In genomic region chr9:99357921-99358692, GRCm38 (mm10) we compare ENCODE assay signal across 9 mouse cellular contexts. TPM values are rescaled to one million over a fixed set of nuclear protein-coding genes. Genes with fewer than 3 reads are reported as not detected.
DNase-seq lines count a peak whose midpoint lies in the region; ATAC-seq and TF ChIP-seq lines count a peak whose summit lies in the region.
"Had no signal": no experiment of that assay in that cellular context is flagged by ENCODE, and none has a peak within 500 bp of the region (broad histone marks: within the 10 kb centered on the region; RNA-seq: fewer than 3 reads in every experiment).

Gene Esyt3, minus strand, starts transcription at chr9:99358557.

- intact Hi-C loops in heart, adult 2 months (cut with DNase I) = no loop called here

- no peak within 1 kb of the TSS for H3K9ac ChIP-seq in heart, adult 2 months (ENCODE audit: low read depth, low read length)
- H3K9ac ChIP-seq in heart, embryonic 13.5 days = peak within 1 kb of the TSS; percentile 71
- 0 out of 2 replicates have a peak within 1 kb of the TSS, but pooled peaks have one; percentile 18 for H3K9ac ChIP-seq in kidney, postnatal 0 days (ENCODE audit: low read depth, low read length)
- H3K9ac ChIP-seq in lung, embryonic 16.5 days (ENCODE audit: low read length) = peak within 1 kb of the TSS; percentile 56

- H3K27me3 ChIP-seq in heart, adult 2 months (ENCODE audit: control insufficient read depth, insufficient read depth, low read length) = peaks cover 15% of the 10 kb centered on the region
- H3K27me3 ChIP-seq in heart, embryonic 13.5 days (replicated peaks) = peaks cover 85% of the 10 kb centered on the region
- peaks cover 22% of the 10 kb centered on the region for H3K27me3 ChIP-seq in kidney, postnatal 0 days (ENCODE audit: insufficient read depth, low read length)
- H3K27me3 ChIP-seq in lung, embryonic 16.5 days (ENCODE audit: control insufficient read depth, insufficient read depth, low read depth, low read length) = peaks cover 33% of the 10 kb centered on the region
- H3K27me3 ChIP-seq in thymus, adult 2 months (ENCODE audit: control insufficient read depth, insufficient read depth, low read length) = peaks cover 6% of the 10 kb centered on the region; the same call in 1 of the 2 replicates

- TF ChIP-seq CTCF in heart, adult 2 months (IDR thresholded peaks at IDR 0.05) = no peak
- no peak for TF ChIP-seq CTCF in kidney, postnatal 0 days (IDR thresholded peaks at IDR 0.05; ENCODE audit: low read depth)
- no peak for TF ChIP-seq CTCF in thymus, adult 2 months (IDR thresholded peaks at IDR 0.05; ENCODE audit: borderline replicate concordance, control insufficient read depth, extremely low read depth, insufficient read depth, low read length, poor library complexity)

- WGBS in heart, adult 2 months = 1% methylated on average over 66 of the region's 66 CpGs
- WGBS in heart, embryonic 13.5 days = under 1% methylated on average over 66 of the region's 66 CpGs
- under 1% methylated on average over 66 of the region's 66 CpGs for WGBS in kidney, postnatal 0 days
- under 1% methylated on average over 62 of the region's 66 CpGs for WGBS in lung, embryonic 16.5 days
- 3% methylated on average over 66 of the region's 66 CpGs for WGBS in thymus, adult 2 months

- no peak within 1 kb of the TSS for H3K27ac ChIP-seq in heart, adult 2 months
- no peak within 1 kb of the TSS for H3K27ac ChIP-seq in heart, embryonic 13.5 days (replicated peaks)
- H3K27ac ChIP-seq in kidney, postnatal 0 days = no peak within 1 kb of the TSS
- H3K27ac ChIP-seq in lung, embryonic 16.5 days (ENCODE audit: low read length) = no peak within 1 kb of the TSS
- no peak within 1 kb of the TSS for H3K27ac ChIP-seq in thymus, adult 2 months (ENCODE audit: control insufficient read depth, insufficient read depth, low read length)

- TF ChIP-seq EP300 in heart, adult 2 months (IDR thresholded peaks at IDR 0.05; ENCODE audit: insufficient read depth, low read depth, low read length) = no peak

- H3K4me3 ChIP-seq in heart, adult 2 months = peak within 1 kb of the TSS; percentile 16; the same call in 1 of the 2 replicates
- H3K4me3 ChIP-seq in heart, embryonic 13.5 days = peak within 1 kb of the TSS; percentile 56
- peak within 1 kb of the TSS; percentile 37 for H3K4me3 ChIP-seq in kidney, postnatal 0 days (replicated peaks; ENCODE audit: low read depth, low read length)
- peak within 1 kb of the TSS; percentile 51 for H3K4me3 ChIP-seq in lung, embryonic 16.5 days (ENCODE audit: low read length)
- H3K4me3 ChIP-seq in thymus, adult 2 months (ENCODE audit: control insufficient read depth, insufficient read depth, low read length) = no peak within 1 kb of the TSS

- peak within 1 kb of the TSS; percentile 92 for H3K4me2 ChIP-seq in heart, embryonic 13.5 days
- H3K4me2 ChIP-seq in kidney, postnatal 0 days (ENCODE audit: low read length) = peak within 1 kb of the TSS; percentile 74
- H3K4me2 ChIP-seq in lung, embryonic 16.5 days (ENCODE audit: low read depth, low read length) = peak within 1 kb of the TSS; percentile 86

- H3K4me1 ChIP-seq in heart, adult 2 months (ENCODE audit: control insufficient read depth, insufficient read depth, low read length) = peaks cover 2% of the 10 kb centered on the region; the same call in 1 of the 2 replicates
- peaks cover 15% of the 10 kb centered on the region for H3K4me1 ChIP-seq in heart, embryonic 13.5 days
- H3K4me1 ChIP-seq in kidney, postnatal 0 days (replicated peaks; ENCODE audit: insufficient read depth, low read length) = 0 out of 2 replicates have a peak, but pooled peaks cover 8% of the 10 kb centered on the region
- peaks cover 13% of the 10 kb centered on the region for H3K4me1 ChIP-seq in lung, embryonic 16.5 days (replicated peaks; ENCODE audit: control insufficient read depth, insufficient read depth, low read length)
- H3K4me1 ChIP-seq in thymus, adult 2 months (replicated peaks; ENCODE audit: control insufficient read depth, insufficient read depth, low read length) = no peaks in the 10 kb centered on the region

- no peaks in the 10 kb centered on the region for H3K36me3 ChIP-seq in heart, adult 2 months (ENCODE audit: control insufficient read depth, insufficient read depth, low read length)
- H3K36me3 ChIP-seq in heart, embryonic 13.5 days = no peaks in the 10 kb centered on the region
- H3K36me3 ChIP-seq in kidney, postnatal 0 days (ENCODE audit: insufficient read depth, low read length) = no peaks in the 10 kb centered on the region
- H3K36me3 ChIP-seq in lung, embryonic 16.5 days (ENCODE audit: control insufficient read depth, insufficient read depth, low read length) = no peaks in the 10 kb centered on the region
- no peaks in the 10 kb centered on the region for H3K36me3 ChIP-seq in thymus, adult 2 months (ENCODE audit: control insufficient read depth, insufficient read depth, low read length)

- no peak for TF ChIP-seq POLR2A in heart, adult 2 months (IDR thresholded peaks at IDR 0.05; ENCODE audit: insufficient read depth, low read depth, low read length)
- TF ChIP-seq POLR2A in thymus, adult 2 months (IDR thresholded peaks at IDR 0.05; ENCODE audit: control insufficient read depth, extremely low read depth, insufficient read depth, low read length, poor library complexity) = no peak

- H3K9me3 ChIP-seq in heart, embryonic 13.5 days = no peaks in the 10 kb centered on the region
- H3K9me3 ChIP-seq in kidney, postnatal 0 days (replicated peaks; ENCODE audit: low read length) = no peaks in the 10 kb centered on the region
- no peaks in the 10 kb centered on the region for H3K9me3 ChIP-seq in lung, embryonic 16.5 days (ENCODE audit: control insufficient read depth, low read length)

- ATAC-seq in heart, embryonic 13.5 days (ENCODE audit: extremely low read depth, insufficient number of reproducible peaks, low FRiP score, low TSS enrichment) = peak; percentile 26; the same call in 1 of the 2 replicates
- ATAC-seq in kidney, postnatal 0 days (replicated peaks; ENCODE audit: low FRiP score, low read depth) = peak; percentile 71
- ATAC-seq in lung, embryonic 16.5 days (ENCODE audit: low read depth) = peak; percentile 78

- peak in 1 of 2 experiments; percentile 25 for DNase-seq in heart, adult 2 months
- no peak for DNase-seq in heart, adult 9 months (ENCODE audit: low spot score in 2 of 2)
- DNase-seq in cerebellum, postnatal 25 days = peak; percentile 48 to 65
- peak; percentile 24 for DNase-seq in kidney, postnatal 0 days (ENCODE audit: low spot score)
- DNase-seq in ovary, postnatal 10 days (ENCODE audit: low spot score) = peak; percentile 53
- DNase-seq in thymus, adult 2 months = no peak

- no peaks in the 10 kb centered on the region for H3K79me2 ChIP-seq in heart, adult 2 months (replicated peaks; ENCODE audit: control insufficient read depth, insufficient read depth, low read length)

RNA-seq across cellular contexts. Expression of gene Esyt3, which starts in this region (rescaled TPM):
- total RNA-seq in heart, adult 2 months (2021) = under 1 TPM; 0.64 to 0.81 TPM
- 0.33 and 0.47 TPM in 2 replicates for polyA plus RNA-seq in heart, adult 2 months (2012; rRNA removed)
- polyA plus RNA-seq in heart, embryonic 13.5 days (2015; fragmentation: Nextera tagmentation; extraction: Ambion mirVana) = 0.09 and 0.11 TPM in 2 replicates
- 0.41 and 0.42 TPM in 2 replicates for polyA plus RNA-seq in kidney, postnatal 0 days (2015; fragmentation: Nextera tagmentation; extraction: Ambion mirVana)
- polyA plus RNA-seq in lung, embryonic 16.5 days (2015; fragmentation: Nextera tagmentation; extraction: Ambion mirVana) = 0.65 and 0.70 TPM in 2 replicates
- 0.15 and 0.66 TPM in 2 replicates for polyA plus RNA-seq in thymus, adult 2 months (2012; rRNA removed)
- total RNA-seq: MEL had no signal

Comparison
In these comparisons a context has a peak if more than half of its experiments do, and no peak if none do; other contexts are left out.
1. Peak in ATAC-seq, H3K4me3 ChIP-seq, H3K9ac ChIP-seq and H3K4me2 ChIP-seq in heart, embryonic 13.5 days; RNA of the gene not detected or under 1 TPM.
2. Peak in DNase-seq, ATAC-seq, H3K4me3 ChIP-seq, H3K9ac ChIP-seq and H3K4me2 ChIP-seq in kidney, postnatal 0 days; RNA of the gene not detected or under 1 TPM.
3. Peak in ATAC-seq, H3K4me3 ChIP-seq, H3K9ac ChIP-seq and H3K4me2 ChIP-seq in lung, embryonic 16.5 days; RNA of the gene not detected or under 1 TPM.
4. DNase-seq: peak in cerebellum, postnatal 25 days (2 of 2) and ovary, postnatal 10 days (single experiment); none in heart, adult 9 months (0 of 2) and thymus, adult 2 months (single experiment).
5. ATAC-seq: peak in every context shown above with its lines; median percentile 78 in lung, embryonic 16.5 days; 71 in kidney, postnatal 0 days; 26 in heart, embryonic 13.5 days.
6. Peak in every context shown above with its lines, with median percentiles within 50 percentile points of each other: H3K4me2 ChIP-seq.